Mouse (Mus musculus): ENCODE data around the gene Proca1. TPM values are rescaled to one million over a fixed set of nuclear protein-coding genes. Genes with fewer than 3 reads are reported as not detected.

Proca1 gene
- polyA plus RNA-seq, 1 experiment from 2014 or later, result 0.31 TPM

- no peak overlapping the region for H3K4me2 ChIP-seq
- H3K27ac ChIP-seq, result no peak overlapping the region
- no peaks in the 10 kb centered on the region for H3K9me3 ChIP-seq (replicated peaks)
- ATAC-seq, result no peak
- WGBS (ENCODE audit: insufficient replicate concordance), result 80% methylated on average over 6 of the region's 6 CpGs
- no peaks in the 10 kb centered on the region for H3K4me1 ChIP-seq
- no peak overlapping the region for H3K9ac ChIP-seq
- H3K27me3 ChIP-seq (replicated peaks), result no peaks in the 10 kb centered on the region
- peaks cover 100% of the 10 kb centered on the region for H3K36me3 ChIP-seq
- H3K4me3 ChIP-seq, result no peak overlapping the region
Observed at GRCm38 (mm10) chr11:78209886-78210285, 16.7 kb downstream of the Proca1 start.

- no peak for ATAC-seq
- WGBS (ENCODE audit: insufficient replicate concordance), result 71% methylated on average over 7 of the region's 7 CpGs
- Histone ChIP-seq H3K4me2 (no peak overlapping the region), H3K4me3 (no peak overlapping the region), H3K9ac (no peak overlapping the region), H3K36me3 (peaks cover 100% of the 10 kb centered on the region), H3K27ac (no peak overlapping the region), H3K4me1 (no peaks in the 10 kb centered on the region), H3K9me3 (replicated peaks) (no peaks in the 10 kb centered on the region), H3K27me3 (replicated peaks) (no peaks in the 10 kb centered on the region)
Observed at GRCm38 (mm10) chr11:78210615-78211014, 17.4 kb downstream of the Proca1 start.

GRCm38 (mm10) chr11:78211513-78211912 is 18.3 kb downstream of the Proca1 start:
- Histone ChIP-seq H3K9me3 (replicated peaks) (no peaks in the 10 kb centered on the region), H3K4me1 (no peaks in the 10 kb centered on the region), H3K27ac (no peak overlapping the region), H3K9ac (no peak overlapping the region), H3K4me3 (no peak overlapping the region), H3K36me3 (peaks cover 100% of the 10 kb centered on the region), H3K4me2 (no peak overlapping the region), H3K27me3 (replicated peaks) (no peaks in the 10 kb centered on the region)
- WGBS (ENCODE audit: insufficient replicate concordance), result 75% methylated on average over 5 of the region's 5 CpGs
- ATAC-seq, result no peak

- H3K36me3 ChIP-seq, result peaks cover 100% of the 10 kb centered on the region
- H3K27ac ChIP-seq, result no peak overlapping the region
- H3K9ac ChIP-seq, result no peak overlapping the region
- no peak for ATAC-seq
- WGBS (ENCODE audit: insufficient replicate concordance), result 75% methylated on average over 14 of the region's 14 CpGs
- no peaks in the 10 kb centered on the region for H3K27me3 ChIP-seq (replicated peaks)
- no peak overlapping the region for H3K4me3 ChIP-seq
- H3K4me2 ChIP-seq, result no peak overlapping the region
- H3K4me1 ChIP-seq, result no peaks in the 10 kb centered on the region
- no peaks in the 10 kb centered on the region for H3K9me3 ChIP-seq (replicated peaks)
Observed at GRCm38 (mm10) chr11:78213086-78213817, 20.1 kb downstream of the Proca1 start.

- no peak overlapping the region for H3K4me2 ChIP-seq
- H3K9me3 ChIP-seq (replicated peaks), result no peaks in the 10 kb centered on the region
- H3K27ac ChIP-seq, result no peak overlapping the region
- no peak overlapping the region for H3K4me3 ChIP-seq
- WGBS (ENCODE audit: insufficient replicate concordance), result 90% methylated on average over 11 of the region's 11 CpGs
- H3K27me3 ChIP-seq (replicated peaks), result no peaks in the 10 kb centered on the region
- H3K36me3 ChIP-seq, result peaks cover 100% of the 10 kb centered on the region
- ATAC-seq, result no peak
- H3K9ac ChIP-seq, result no peak overlapping the region
- H3K4me1 ChIP-seq, result no peaks in the 10 kb centered on the region
Observed at GRCm38 (mm10) chr11:78215709-78216317, 22.6 kb downstream of the Proca1 start.

GRCm38 (mm10) chr11:78223586-78223985 is 30.4 kb downstream of the Proca1 start:
- no peak overlapping the region for H3K9ac ChIP-seq
- no peak overlapping the region for H3K4me2 ChIP-seq
- ATAC-seq, result no peak

GRCm38 (mm10) chr11:78231518-78231917 is 38.3 kb downstream of the Proca1 start:
- 80% methylated on average over 6 of the region's 6 CpGs for WGBS (ENCODE audit: insufficient replicate concordance)
- Histone ChIP-seq H3K9me3 (replicated peaks) (no peaks in the 10 kb centered on the region), H3K27me3 (replicated peaks) (no peaks in the 10 kb centered on the region), H3K4me2 (no peak overlapping the region), H3K36me3 (peaks cover 95% of the 10 kb centered on the region), H3K4me1 (no peaks in the 10 kb centered on the region), H3K4me3 (no peak overlapping the region), H3K27ac (no peak overlapping the region), H3K9ac (no peak overlapping the region)
- ATAC-seq, result no peak

More at GRCm38 (mm10) chr11:78223586-78223985, 30.4 kb downstream of the Proca1 start:
- Histone ChIP-seq H3K9me3 (replicated peaks) (no peaks in the 10 kb centered on the region), H3K36me3 (peaks cover 99% of the 10 kb centered on the region), H3K4me3 (no peak overlapping the region), H3K27me3 (replicated peaks) (no peaks in the 10 kb centered on the region), H3K4me1 (no peaks in the 10 kb centered on the region), H3K27ac (no peak overlapping the region)
- WGBS (ENCODE audit: insufficient replicate concordance), result 87% methylated on average over 4 of the region's 4 CpGs

- H3K4me1 ChIP-seq, result peaks cover 23% of the 10 kb centered on the region
- no peak overlapping the region for H3K4me2 ChIP-seq
- no peak overlapping the region for H3K27ac ChIP-seq
- H3K36me3 ChIP-seq, result peaks cover 46% of the 10 kb centered on the region
- H3K4me3 ChIP-seq, result no peak overlapping the region
- WGBS (ENCODE audit: insufficient replicate concordance), result 86% methylated on average over 9 of the region's 9 CpGs
- ATAC-seq, result no peak
- H3K9ac ChIP-seq, result no peak overlapping the region
- no peaks in the 10 kb centered on the region for H3K27me3 ChIP-seq (replicated peaks)
- no peaks in the 10 kb centered on the region for H3K9me3 ChIP-seq (replicated peaks)
Observed at GRCm38 (mm10) chr11:78240193-78240857, 47.1 kb downstream of the Proca1 start.

- H3K4me2 ChIP-seq, result peak overlapping the region; percentile 85
- peak overlapping the region; percentile 76 for H3K4me3 ChIP-seq
- ATAC-seq, result peak; percentile 36
- peaks cover 19% of the 10 kb centered on the region for H3K36me3 ChIP-seq
- under 1% methylated on average over 19 of the region's 19 CpGs for whole genome bisulfite sequencing (ENCODE audit: insufficient replicate concordance)
- H3K27ac ChIP-seq, result peak overlapping the region; percentile 95
- H3K27me3 ChIP-seq (replicated peaks), result no peaks in the 10 kb centered on the region
- H3K4me1 ChIP-seq, result peaks cover 44% of the 10 kb centered on the region
- peak overlapping the region; percentile 82 for H3K9ac ChIP-seq
- no peaks in the 10 kb centered on the region for H3K9me3 ChIP-seq (replicated peaks)
Observed at GRCm38 (mm10) chr11:78245261-78245626, 52.1 kb downstream of the Proca1 start.

- Histone ChIP-seq H3K36me3 (peaks cover 19% of the 10 kb centered on the region), H3K4me3 (peak within 1 kb of the TSS; percentile 76), H3K4me1 (peaks cover 44% of the 10 kb centered on the region), H3K9me3 (replicated peaks) (no peaks in the 10 kb centered on the region), H3K9ac (peak within 1 kb of the TSS; percentile 82), H3K27me3 (replicated peaks) (no peaks in the 10 kb centered on the region), H3K4me2 (peak within 1 kb of the TSS; percentile 85), H3K27ac (peak within 1 kb of the TSS; percentile 95)
- ATAC-seq, result peak; percentile 91
- under 1% methylated on average over 50 of the region's 50 CpGs for WGBS (ENCODE audit: insufficient replicate concordance)
Observed at GRCm38 (mm10) chr11:78245627-78246317, 52.6 kb downstream of the Proca1 start, which contains the start of the genes Sdf2 and Supt6. Gene Sdf2 (plus strand): TSS chr11:78245746. Gene Supt6 (minus strand): TSS chr11:78245987.

GRCm38 (mm10) chr11:78246318-78247011 is 53.3 kb downstream of the Proca1 start:
- H3K27me3 ChIP-seq (replicated peaks), result no peaks in the 10 kb centered on the region
- peak overlapping the region; percentile 82 for H3K9ac ChIP-seq
- H3K27ac ChIP-seq, result peak overlapping the region; percentile 95
- H3K4me2 ChIP-seq, result peak overlapping the region; percentile 85
- H3K9me3 ChIP-seq (replicated peaks), result no peaks in the 10 kb centered on the region
- peaks cover 23% of the 10 kb centered on the region for H3K36me3 ChIP-seq
- peaks cover 44% of the 10 kb centered on the region for H3K4me1 ChIP-seq
- no peak for ATAC-seq
- 50% methylated on average over 7 of the region's 7 CpGs for WGBS (ENCODE audit: insufficient replicate concordance)
- peak overlapping the region; percentile 76 for H3K4me3 ChIP-seq

Data from liver, embryonic 12.5 days (tissue).